Mouse (Mus musculus) urinary bladder, postnatal 36 days (tissue): ENCODE data around the gene Tymp.

Source experiments
- DNase-seq, 2 experiments: peaks; one replicate each; pipeline ENCODE4 v3.0.0; 2022; ENCODE audit warnings: low spot score in 2 of 2, mixed read lengths in 1 of 2

The Tymp gene

GRCm38 (mm10) chr15:89376957-89377356 lies at the start of gene Tymp:
Gene Tymp, minus strand, starts transcription at chr15:89377039.
- DNase-seq, result no peak

- peak in 1 of 2 experiments; percentile 15 for DNase-seq
Observed at GRCm38 (mm10) chr15:89425711-89426121, 48.9 kb upstream of the Tymp start, which contains the start of gene Cpt1b. Gene Cpt1b, minus strand, starts transcription at chr15:89425863.

- no peak for DNase-seq
Observed at GRCm38 (mm10) chr15:89424621-89425020, 47.8 kb upstream of the Tymp start.

- no peak for DNase-seq
Observed at GRCm38 (mm10) chr15:89421938-89422337, 45.1 kb upstream of the Tymp start.

- no peak for DNase-seq
Observed at GRCm38 (mm10) chr15:89415282-89415681, 38.4 kb upstream of the Tymp start.

- DNase-seq, result no peak
Observed at GRCm38 (mm10) chr15:89410118-89410517, 33.3 kb upstream of the Tymp start, which contains the start of gene Syce3. Gene Syce3, minus strand, starts transcription at chr15:89410503.

- no peak for DNase-seq
Observed at GRCm38 (mm10) chr15:89406691-89407090, 29.9 kb upstream of the Tymp start.

GRCm38 (mm10) chr15:89404831-89405623 lies 28.2 kb upstream of the Tymp start:
- DNase-seq, result no peak

GRCm38 (mm10) chr15:89402471-89402870 lies 25.6 kb upstream of the Tymp start:
- DNase-seq, result no peak

GRCm38 (mm10) chr15:89399716-89400115 lies 22.9 kb upstream of the Tymp start:
- no peak for DNase-seq

- DNase-seq, result no peak
Observed at GRCm38 (mm10) chr15:89398146-89398545, 21.3 kb upstream of the Tymp start.

GRCm38 (mm10) chr15:89396883-89397282 lies 20.0 kb upstream of the Tymp start:
- DNase-seq, result no peak

- no peak for DNase-seq
Observed at GRCm38 (mm10) chr15:89390081-89390480, 13.2 kb upstream of the Tymp start.

- no peak for DNase-seq
Observed at GRCm38 (mm10) chr15:89387127-89387526, 10.3 kb upstream of the Tymp start.

- DNase-seq, result no peak
Observed at GRCm38 (mm10) chr15:89384617-89385016, 7.8 kb upstream of the Tymp start, which contains the start of gene Klhdc7b. Gene Klhdc7b, plus strand, starts transcription at chr15:89384917.

- no peak for DNase-seq
Observed at GRCm38 (mm10) chr15:89379429-89379828, 2.6 kb upstream of the Tymp start.

- no peak for DNase-seq
Observed at GRCm38 (mm10) chr15:89378831-89379401, 2.1 kb upstream of the Tymp start, which contains the start of gene Odf3b. Gene Odf3b, minus strand, starts transcription at chr15:89379282.

GRCm38 (mm10) chr15:89377938-89378828 lies 1.3 kb upstream of the Tymp start:
- DNase-seq, result no peak

GRCm38 (mm10) chr15:89377362-89377761 lies 523 bp upstream of the Tymp start:
- no peak for DNase-seq

- DNase-seq, result no peak
Observed at GRCm38 (mm10) chr15:89376040-89376439, 799 bp downstream of the Tymp start.

- no peak for DNase-seq
Observed at GRCm38 (mm10) chr15:89374801-89375534, 1.9 kb downstream of the Tymp start.
